Mouse (Mus musculus): ENCODE results near the gene Sult1c2. TPM values are rescaled to one million over a fixed set of nuclear protein-coding genes. Genes with fewer than 3 reads are reported as not detected.
"Not testable (repeated sequence)": the region's sequence is repeated elsewhere in the genome, so short reads cannot be mapped to it uniquely, and the experiment has no call there.

The Sult1c2 gene
- polyA plus RNA-seq, 1 experiment, result not detected

GRCm38 (mm10) chr17:53865260-53865955, 19.3 kb upstream of the Sult1c2 start:
- no peak overlapping the region for H3K4me3 ChIP-seq
- TF ChIP-seq MAX (IDR thresholded peaks at IDR 0.05; ENCODE audit: low read depth) (no peak), SRF (IDR thresholded peaks at IDR 0.05; ENCODE audit: control insufficient read depth, insufficient read length, low read depth) (no peak), POLR2AphosphoS2 (IDR thresholded peaks at IDR 0.05; ENCODE audit: insufficient read length, low read depth) (no peak), MYOD1 (IDR thresholded peaks at IDR 0.05; ENCODE audit: control insufficient read depth in 1 of 3, insufficient read length in 2 of 3, low read depth in 2 of 3) (no peak), MYOG (IDR thresholded peaks at IDR 0.05; ENCODE audit: control insufficient read depth in 1 of 3, insufficient read depth in 1 of 3, insufficient read length in 2 of 3, low read depth in 2 of 3) (no peak)
- H3K79me2 ChIP-seq (ENCODE audit: control insufficient read depth, insufficient read depth), result no peaks in the 10 kb centered on the region
- H3K36me3 ChIP-seq (ENCODE audit: control insufficient read depth, insufficient read depth), result no peaks in the 10 kb centered on the region
- H3K27me3 ChIP-seq (ENCODE audit: control insufficient read depth, insufficient read depth, insufficient read length), result no peaks in the 10 kb centered on the region
- no peak overlapping the region for H3ac ChIP-seq (ENCODE audit: control insufficient read depth, insufficient read length)
- H3K4me2 ChIP-seq (ENCODE audit: low read depth), result no peak overlapping the region

- Histone ChIP-seq H3K4me2 (ENCODE audit: low read depth) (no peak overlapping the region), H3K4me3 (no peak overlapping the region), H3K79me2 (ENCODE audit: control insufficient read depth, insufficient read depth) (no peaks in the 10 kb centered on the region), H3K36me3 (ENCODE audit: control insufficient read depth, insufficient read depth) (no peaks in the 10 kb centered on the region), H3ac (ENCODE audit: control insufficient read depth, insufficient read length) (no peak overlapping the region), H3K27me3 (ENCODE audit: control insufficient read depth, insufficient read depth, insufficient read length) (no peaks in the 10 kb centered on the region)
- TF ChIP-seq USF1 (IDR thresholded peaks at IDR 0.05; ENCODE audit: low read depth), result no peak
- TF ChIP-seq POLR2A (IDR thresholded peaks at IDR 0.05; ENCODE audit: insufficient read length, low read depth), result no peak
- no peak for TF ChIP-seq MAX (IDR thresholded peaks at IDR 0.05; ENCODE audit: low read depth)
- no peak for TF ChIP-seq REST (IDR thresholded peaks at IDR 0.05; ENCODE audit: insufficient read depth, insufficient read length)
- TF ChIP-seq CEBPB (IDR thresholded peaks at IDR 0.05; ENCODE audit: insufficient read depth, poor library complexity, severe bottlenecking), result no peak
- TF ChIP-seq TCF3 (IDR thresholded peaks at IDR 0.05; ENCODE audit: insufficient read length, low read depth), result no peak
- no peak for TF ChIP-seq MYOG (IDR thresholded peaks at IDR 0.05; ENCODE audit: control insufficient read depth in 1 of 3, insufficient read depth in 1 of 3, insufficient read length in 2 of 3, low read depth in 2 of 3)
- no peak for TF ChIP-seq SRF (IDR thresholded peaks at IDR 0.05; ENCODE audit: control insufficient read depth, insufficient read length, low read depth)
- TF ChIP-seq MYOD1 (IDR thresholded peaks at IDR 0.05; ENCODE audit: control insufficient read depth in 1 of 3, insufficient read length in 2 of 3, low read depth in 2 of 3), result no peak
- no peak for TF ChIP-seq POLR2AphosphoS2 (IDR thresholded peaks at IDR 0.05; ENCODE audit: insufficient read length, low read depth)
- TF ChIP-seq TCF12 (IDR thresholded peaks at IDR 0.05; ENCODE audit: insufficient read depth, poor library complexity, severe bottlenecking), result no peak
- no peak for TF ChIP-seq E2F4 (IDR thresholded peaks at IDR 0.05; ENCODE audit: insufficient read depth)
These were observed 14.4 kb upstream of the Sult1c2 start for GRCm38 (mm10) chr17:53860548-53860947.

- no peaks in the 10 kb centered on the region for H3K36me3 ChIP-seq (ENCODE audit: control insufficient read depth, insufficient read depth)
- H3K4me3 ChIP-seq, result no peak overlapping the region
- H3K4me2 ChIP-seq (ENCODE audit: low read depth), result no peak overlapping the region
- no peaks in the 10 kb centered on the region for H3K79me2 ChIP-seq (ENCODE audit: control insufficient read depth, insufficient read depth)
- H3K27me3 ChIP-seq (ENCODE audit: control insufficient read depth, insufficient read depth, insufficient read length), result no peaks in the 10 kb centered on the region
- TF ChIP-seq USF1 (IDR thresholded peaks at IDR 0.05; ENCODE audit: low read depth), result no peak
- no peak for TF ChIP-seq MYOG (IDR thresholded peaks at IDR 0.05; ENCODE audit: control insufficient read depth in 1 of 3, insufficient read depth in 1 of 3, insufficient read length in 2 of 3, low read depth in 2 of 3)
- no peak for TF ChIP-seq POLR2AphosphoS2 (IDR thresholded peaks at IDR 0.05; ENCODE audit: insufficient read length, low read depth)
- no peak for TF ChIP-seq MAX (IDR thresholded peaks at IDR 0.05; ENCODE audit: low read depth)
- TF ChIP-seq POLR2A (IDR thresholded peaks at IDR 0.05; ENCODE audit: insufficient read length, low read depth), result no peak
- TF ChIP-seq TCF12 (IDR thresholded peaks at IDR 0.05; ENCODE audit: insufficient read depth, poor library complexity, severe bottlenecking), result no peak
- TF ChIP-seq E2F4 (IDR thresholded peaks at IDR 0.05; ENCODE audit: insufficient read depth), result no peak
- no peak for TF ChIP-seq CEBPB (IDR thresholded peaks at IDR 0.05; ENCODE audit: insufficient read depth, poor library complexity, severe bottlenecking)
- no peak for TF ChIP-seq TCF3 (IDR thresholded peaks at IDR 0.05; ENCODE audit: insufficient read length, low read depth)
- TF ChIP-seq REST (IDR thresholded peaks at IDR 0.05; ENCODE audit: insufficient read depth, insufficient read length), result no peak
- TF ChIP-seq MYOD1 (IDR thresholded peaks at IDR 0.05; ENCODE audit: control insufficient read depth in 1 of 3, insufficient read length in 2 of 3, low read depth in 2 of 3), result no peak
- no peak for TF ChIP-seq SRF (IDR thresholded peaks at IDR 0.05; ENCODE audit: control insufficient read depth, insufficient read length, low read depth)
- no peak overlapping the region for H3ac ChIP-seq (ENCODE audit: control insufficient read depth, insufficient read length)
These were observed 8.9 kb upstream of the Sult1c2 start for GRCm38 (mm10) chr17:53854992-53855391.

- Histone ChIP-seq H3K4me2 (ENCODE audit: low read depth) (no peak overlapping the region), H3K4me3 (no peak overlapping the region), H3K36me3 (ENCODE audit: control insufficient read depth, insufficient read depth) (no peaks in the 10 kb centered on the region), H3ac (ENCODE audit: control insufficient read depth, insufficient read length) (no peak overlapping the region), H3K27me3 (ENCODE audit: control insufficient read depth, insufficient read depth, insufficient read length) (no peaks in the 10 kb centered on the region), H3K79me2 (ENCODE audit: control insufficient read depth, insufficient read depth) (no peaks in the 10 kb centered on the region)
- TF ChIP-seq USF1 (IDR thresholded peaks at IDR 0.05; ENCODE audit: low read depth) (no peak), POLR2AphosphoS2 (IDR thresholded peaks at IDR 0.05; ENCODE audit: insufficient read length, low read depth) (no peak), POLR2A (IDR thresholded peaks at IDR 0.05; ENCODE audit: insufficient read length, low read depth) (no peak), MYOG (IDR thresholded peaks at IDR 0.05; ENCODE audit: control insufficient read depth in 1 of 3, insufficient read depth in 1 of 3, insufficient read length in 2 of 3, low read depth in 2 of 3) (no peak), REST (IDR thresholded peaks at IDR 0.05; ENCODE audit: insufficient read depth, insufficient read length) (no peak), MAX (IDR thresholded peaks at IDR 0.05; ENCODE audit: low read depth) (no peak), SRF (IDR thresholded peaks at IDR 0.05; ENCODE audit: control insufficient read depth, insufficient read length, low read depth) (no peak)
These were observed 343 bp downstream of the Sult1c2 start for GRCm38 (mm10) chr17:53845796-53846195.

GRCm38 (mm10) chr17:53833366-53833765, 12.8 kb downstream of the Sult1c2 start:
- Histone ChIP-seq H3K4me3 (no peak overlapping the region), H3K4me2 (ENCODE audit: low read depth) (no peak overlapping the region), H3ac (ENCODE audit: control insufficient read depth, insufficient read length) (no peak overlapping the region), H3K27me3 (ENCODE audit: control insufficient read depth, insufficient read depth, insufficient read length) (no peaks in the 10 kb centered on the region), H3K36me3 (ENCODE audit: control insufficient read depth, insufficient read depth) (no peaks in the 10 kb centered on the region), H3K79me2 (ENCODE audit: control insufficient read depth, insufficient read depth) (no peaks in the 10 kb centered on the region)
- TF ChIP-seq REST (IDR thresholded peaks at IDR 0.05; ENCODE audit: insufficient read depth, insufficient read length) (no peak), MAX (IDR thresholded peaks at IDR 0.05; ENCODE audit: low read depth) (no peak), CEBPB (IDR thresholded peaks at IDR 0.05; ENCODE audit: insufficient read depth, poor library complexity, severe bottlenecking) (no peak), TCF3 (IDR thresholded peaks at IDR 0.05; ENCODE audit: insufficient read length, low read depth) (no peak), POLR2A (IDR thresholded peaks at IDR 0.05; ENCODE audit: insufficient read length, low read depth) (no peak), E2F4 (IDR thresholded peaks at IDR 0.05; ENCODE audit: insufficient read depth) (no peak), POLR2AphosphoS2 (IDR thresholded peaks at IDR 0.05; ENCODE audit: insufficient read length, low read depth) (no peak), MYOG (IDR thresholded peaks at IDR 0.05; ENCODE audit: control insufficient read depth in 1 of 3, insufficient read depth in 1 of 3, insufficient read length in 2 of 3, low read depth in 2 of 3) (no peak), MYOD1 (IDR thresholded peaks at IDR 0.05; ENCODE audit: control insufficient read depth in 1 of 3, insufficient read length in 2 of 3, low read depth in 2 of 3) (no peak), SRF (IDR thresholded peaks at IDR 0.05; ENCODE audit: control insufficient read depth, insufficient read length, low read depth) (no peak), USF1 (IDR thresholded peaks at IDR 0.05; ENCODE audit: low read depth) (no peak), TCF12 (IDR thresholded peaks at IDR 0.05; ENCODE audit: insufficient read depth, poor library complexity, severe bottlenecking) (no peak)

- H3K79me2 ChIP-seq (ENCODE audit: control insufficient read depth, insufficient read depth); H3K27me3 ChIP-seq (ENCODE audit: control insufficient read depth, insufficient read depth, insufficient read length); H3K36me3 ChIP-seq (ENCODE audit: control insufficient read depth, insufficient read depth); H3K4me3 ChIP-seq; H3K4me2 ChIP-seq (ENCODE audit: low read depth); H3ac ChIP-seq (ENCODE audit: control insufficient read depth, insufficient read length): not testable (repeated sequence)
These were observed 42.2 kb downstream of the Sult1c2 start for GRCm38 (mm10) chr17:53803974-53804373.

Data from myocyte (in vitro differentiated cells).